Mouse (Mus musculus) limb, embryonic 14.5 days (tissue): Measurements from ENCODE around the gene Arhgap10. TPM values are rescaled to one million over a fixed set of nuclear protein-coding genes. Genes with fewer than 3 reads are reported as not detected.

Experiments used
- ATAC-seq: fragments of 200-750 bp; cut with Nextera tagmentation; 2 replicates; pipeline ENCODE4 v1.8.0; 2017; ENCODE audit warnings: low read depth, moderate number of reproducible peaks, moderate TSS enrichment; ENCODE audit not compliant: low FRiP score
- DNase-seq: peaks from one replicate; pipeline ENCODE4 v3.0.0-alpha.2; 2015; ENCODE audit warnings: low spot score
- H3K27ac ChIP-seq: fragments of 300-500 bp; sonication (generic); replicated peaks from 2 replicates; pipeline ENCODE4 v1.5.1; 2014; ENCODE audit warnings: low read depth, mild to moderate bottlenecking, low read length, moderate library complexity, mixed read lengths
- H3K27me3 ChIP-seq: fragments of 300-500 bp; sonication (generic); 2 replicates; pipeline ENCODE4 v1.6.1; 2014; ENCODE audit warnings: low read length, mixed read lengths; ENCODE audit not compliant: control insufficient read depth, insufficient read depth
- H3K36me3 ChIP-seq: fragments of 300-500 bp; sonication (generic); 2 replicates; pipeline ENCODE4 v1.6.1; 2014; ENCODE audit warnings: mild to moderate bottlenecking, low read length, moderate library complexity, mixed read lengths; ENCODE audit not compliant: control insufficient read depth, insufficient read depth
- H3K4me1 ChIP-seq: fragments of 300-500 bp; sonication (generic); 2 replicates; pipeline ENCODE4 v1.6.1; 2014; ENCODE audit warnings: antibody characterized with exemption, low read length, mixed read lengths; ENCODE audit not compliant: control insufficient read depth, insufficient read depth
- H3K4me2 ChIP-seq: fragments of 300-500 bp; sonication (generic); replicated peaks from 2 replicates; pipeline ENCODE4 v1.6.1; 2014; ENCODE audit warnings: low read depth, mild to moderate bottlenecking, low read length, moderate library complexity; ENCODE audit not compliant: severe bottlenecking
- H3K4me3 ChIP-seq: fragments of 300-500 bp; sonication (generic); replicated peaks from 2 replicates; pipeline ENCODE4 v1.5.1; 2014; ENCODE audit warnings: low read length
- H3K9ac ChIP-seq: fragments of 300-500 bp; sonication (generic); 2 replicates; pipeline ENCODE4 v1.6.1; 2014; ENCODE audit warnings: mild to moderate bottlenecking, low read depth, low read length, moderate library complexity; ENCODE audit not compliant: severe bottlenecking
- H3K9me3 ChIP-seq: fragments of 300-500 bp; sonication (generic); 2 replicates; pipeline ENCODE4 v1.6.1; 2016; ENCODE audit warnings: low read length; ENCODE audit not compliant: control insufficient read depth
- POLR2A ChIP-seq: fragments of 200-500 bp; IDR thresholded peaks from 2 replicates; pipeline ENCODE4 v1.8.0; 2012; ENCODE audit warnings: inconsistent platforms, mild to moderate bottlenecking, moderate library complexity, borderline replicate concordance; ENCODE audit not compliant: insufficient read depth, insufficient read length; ENCODE audit errors: extremely low read depth
- WGBS: fragments of 180-500 bp; shearing (Covaris S2); extraction: QIAGEN DNeasy Blood & Tissue Kit; methylation state at CpG from one replicate; pipeline ENCODE4 v1.1.7; 2014; 5-methylcytosine and 5-hydroxymethylcytosine counted together
- polyA plus RNA-seq, 2 experiments: library from polyadenylated mRNA; depleted of rRNA in 1 of 2; stranded (reverse) in 1 of 2; unstranded in 1 of 2; fragments of >200 nt; fragmentation: Nextera tagmentation in 1 of 2; extraction: Ambion mirVana in 1 of 2; gene quantifications; 2 replicates each; pipeline versions ENCODE4 v1.2.1 to v1.2.3; 2012 to 2014

Arhgap10 gene
- polyA plus RNA-seq, 2 experiments, result 25.1 to 29.3 TPM

GRCm38 (mm10) chr8:77272136-77272535 lies 245.6 kb downstream of the Arhgap10 start:
- no peak overlapping the region for H3K4me2 ChIP-seq
- H3K36me3 ChIP-seq, result 0 out of 2 replicates have a peak, but pooled peaks cover 11% of the 10 kb centered on the region
- no peaks in the 10 kb centered on the region for H3K27me3 ChIP-seq
- ATAC-seq (no peak), DNase-seq (no peak)
- no peaks in the 10 kb centered on the region for H3K9me3 ChIP-seq
- H3K4me1 ChIP-seq, result peaks cover 5% of the 10 kb centered on the region; the same call in 1 of the 2 replicates
- H3K4me3 ChIP-seq, result no peak overlapping the region
- no peak for TF ChIP-seq POLR2A
- WGBS, result 87% methylated on average over 6 of the region's 6 CpGs
- no peak overlapping the region for H3K27ac ChIP-seq
- H3K9ac ChIP-seq, result no peak overlapping the region

GRCm38 (mm10) chr8:77267941-77268405 lies 249.8 kb downstream of the Arhgap10 start:
- Histone ChIP-seq H3K4me2 (no peak overlapping the region), H3K27ac (no peak overlapping the region), H3K9me3 (no peaks in the 10 kb centered on the region), H3K36me3 (0 out of 2 replicates have a peak, but pooled peaks cover 4% of the 10 kb centered on the region), H3K9ac (no peak overlapping the region), H3K4me3 (no peak overlapping the region), H3K27me3 (no peaks in the 10 kb centered on the region), H3K4me1 (peaks cover 5% of the 10 kb centered on the region; the same call in 1 of the 2 replicates)
- no peak for TF ChIP-seq POLR2A
- DNase-seq (no peak), ATAC-seq (no peak)
- WGBS, result 45% methylated on average over 1 of the region's 1 CpGs

DNA sequence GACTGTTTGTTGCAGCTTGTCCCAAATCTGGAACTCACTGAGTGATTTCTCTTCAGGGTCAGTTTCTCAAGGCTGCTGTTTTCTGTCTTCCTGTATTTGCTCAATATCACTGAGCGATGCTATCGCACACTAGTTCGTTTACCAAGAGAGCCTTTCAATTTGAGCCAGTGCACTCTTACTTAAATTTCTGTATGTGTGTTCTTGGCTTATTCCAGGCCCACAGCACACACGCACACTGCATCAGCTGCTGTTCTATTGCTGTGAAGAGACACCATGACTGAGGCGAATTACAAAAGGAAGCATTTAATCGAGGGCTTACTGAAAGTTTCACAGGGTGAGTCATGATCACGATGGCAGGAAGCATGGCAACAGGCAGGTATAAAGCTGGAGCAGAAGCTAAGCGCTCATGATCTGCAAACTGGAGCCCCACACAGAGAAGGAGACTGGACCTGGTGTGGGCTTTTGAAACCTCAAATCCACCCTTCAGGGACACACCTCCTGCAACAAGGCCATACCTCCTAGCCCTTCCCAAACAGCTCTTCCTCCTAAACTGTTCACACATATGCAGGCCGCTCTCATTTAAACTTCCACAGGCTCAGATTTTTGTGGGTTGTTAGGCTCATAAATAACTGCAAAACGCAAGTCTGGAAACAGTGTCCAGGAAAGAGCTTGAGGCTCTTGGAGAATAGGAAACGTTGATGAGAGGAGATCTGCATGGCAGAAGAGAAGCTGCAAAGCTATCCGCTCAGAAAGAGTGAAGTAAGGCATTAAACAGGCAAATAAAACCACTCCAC lies 255.3 kb downstream of the Arhgap10 start:
- WGBS, result 64% methylated on average over 12 of the region's 12 CpGs

GRCm38 (mm10) chr8:77261215-77261614 lies 256.5 kb downstream of the Arhgap10 start:
- Histone ChIP-seq H3K4me1 (0 out of 2 replicates have a peak, but pooled peaks cover 3% of the 10 kb centered on the region), H3K9me3 (no peaks in the 10 kb centered on the region), H3K36me3 (peaks cover 18% of the 10 kb centered on the region), H3K27me3 (no peaks in the 10 kb centered on the region), H3K9ac (no peak overlapping the region), H3K4me2 (no peak overlapping the region), H3K27ac (no peak overlapping the region), H3K4me3 (no peak overlapping the region)
- DNase-seq, result no peak
- WGBS, result 89% methylated on average over 6 of the region's 6 CpGs
- no peak for TF ChIP-seq POLR2A
- no peak for ATAC-seq

More for the DNA sequence above, 255.3 kb downstream of the Arhgap10 start:
- H3K4me3 ChIP-seq, result no peak overlapping the region
- H3K36me3 ChIP-seq, result peaks cover 15% of the 10 kb centered on the region
- no peaks in the 10 kb centered on the region for H3K27me3 ChIP-seq
- ATAC-seq, result 0 out of 2 replicates have a peak, but pooled peaks have one; percentile 26
- H3K4me1 ChIP-seq, result 0 out of 2 replicates have a peak, but pooled peaks cover 3% of the 10 kb centered on the region
- H3K27ac ChIP-seq, result no peak overlapping the region
- no peak for TF ChIP-seq POLR2A
- peak; percentile 10 for DNase-seq
- H3K4me2 ChIP-seq, result no peak overlapping the region
- no peak overlapping the region for H3K9ac ChIP-seq
- H3K9me3 ChIP-seq, result no peaks in the 10 kb centered on the region

DNA sequence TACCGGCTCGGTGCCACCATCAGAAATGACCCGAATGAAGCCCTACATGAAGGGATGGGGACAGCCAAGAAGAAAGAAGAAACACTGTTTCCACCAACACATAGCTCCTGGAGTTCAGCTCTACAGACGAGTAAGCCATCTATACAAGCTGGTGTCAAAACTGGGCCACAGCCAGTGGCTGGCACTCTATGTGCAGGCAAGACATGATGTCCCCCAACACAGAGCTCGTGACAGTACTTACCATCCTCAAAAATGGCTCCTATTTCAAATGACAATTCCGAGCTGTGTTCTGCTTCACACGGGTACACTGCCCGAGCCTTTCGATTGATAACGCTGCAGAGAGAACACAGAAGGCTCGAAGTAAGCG lies 260.7 kb downstream of the Arhgap10 start:
- Histone ChIP-seq H3K27me3 (no peaks in the 10 kb centered on the region), H3K27ac (no peak overlapping the region), H3K9ac (no peak overlapping the region), H3K4me3 (no peak overlapping the region), H3K4me1 (no peaks in the 10 kb centered on the region), H3K36me3 (peaks cover 22% of the 10 kb centered on the region), H3K4me2 (no peak overlapping the region), H3K9me3 (no peaks in the 10 kb centered on the region)
- WGBS, result 90% methylated on average over 12 of the region's 12 CpGs
- ATAC-seq (no peak), DNase-seq (no peak)
- TF ChIP-seq POLR2A, result no peak
